Mouse (Mus musculus) hindbrain, postnatal 0 days (tissue): Measurements from ENCODE around the gene Errfi1. TPM values are rescaled to one million over a fixed set of nuclear protein-coding genes. Genes with fewer than 3 reads are reported as not detected.

Source experiments
- ATAC-seq: fragments of 200-750 bp; cut with Nextera tagmentation; 2 replicates; pipeline ENCODE4 v1.8.0; 2017; ENCODE audit warnings: mild to moderate bottlenecking, moderate TSS enrichment, moderate library complexity
- DNase-seq: peaks from one replicate; pipeline ENCODE4 v3.0.0-alpha.2; 2015; ENCODE audit warnings: low spot score
- H3K27ac ChIP-seq: fragments of 300-500 bp; sonication (generic); 2 replicates; pipeline ENCODE4 v1.5.1; 2014; ENCODE audit warnings: mild to moderate bottlenecking
- H3K27me3 ChIP-seq: fragments of 300-500 bp; sonication (generic); 2 replicates; pipeline ENCODE4 v1.6.1; 2014; ENCODE audit warnings: low read length, mixed read lengths; ENCODE audit not compliant: insufficient read depth
- H3K36me3 ChIP-seq: fragments of 300-500 bp; sonication (generic); 2 replicates; pipeline ENCODE4 v1.6.1; 2014; ENCODE audit warnings: low read length, mixed read lengths; ENCODE audit not compliant: insufficient read depth
- H3K4me1 ChIP-seq: fragments of 300-500 bp; sonication (generic); 2 replicates; pipeline ENCODE4 v1.6.1; 2014; ENCODE audit warnings: antibody characterized with exemption, low read length, mixed read lengths; ENCODE audit not compliant: insufficient read depth
- H3K4me2 ChIP-seq: fragments of 300-500 bp; sonication (generic); 2 replicates; pipeline ENCODE4 v1.6.1; 2014; ENCODE audit warnings: low read depth, mild to moderate bottlenecking, low read length, moderate library complexity, mixed read lengths
- H3K4me3 ChIP-seq: fragments of 300-500 bp; sonication (generic); 2 replicates; pipeline ENCODE4 v1.5.1; 2014; ENCODE audit warnings: low read length
- H3K9ac ChIP-seq: fragments of 300-500 bp; sonication (generic); replicated peaks from 2 replicates; pipeline ENCODE4 v1.6.1; 2014; ENCODE audit warnings: mild to moderate bottlenecking, low read length, moderate library complexity, mixed read lengths
- H3K9me3 ChIP-seq: fragments of 300-500 bp; sonication (generic); 2 replicates; pipeline ENCODE4 v1.6.1; 2016; ENCODE audit warnings: low read length, mixed read lengths
- CTCF ChIP-seq: IDR thresholded peaks from 2 replicates; pipeline ENCODE4 v1.5.1; 2016; ENCODE audit warnings: antibody characterized with exemption, control low read depth, low read depth
- WGBS: fragments of 180-500 bp; shearing (Covaris S2); extraction: QIAGEN DNeasy Blood & Tissue Kit; methylation state at CpG from one replicate; pipeline ENCODE4 v1.1.7; 2014; 5-methylcytosine and 5-hydroxymethylcytosine counted together
- polyA plus RNA-seq: library from polyadenylated mRNA; unstranded; fragments of >200 nt; fragmentation: Nextera tagmentation; extraction: Ambion mirVana; gene quantifications from 2 replicates; pipeline ENCODE4 v1.2.1, GENCODE M21; 2015
- total RNA-seq: library from RNA; depleted of rRNA; stranded (reverse); fragments of >200 nt; gene quantifications from 2 replicates; pipeline ENCODE4 v1.2.3, GENCODE M21; 2014

Errfi1 gene
- total and polyA plus RNA-seq, 2 experiments from 2014 or later, result 23.2 to 32.4 TPM

DNA sequence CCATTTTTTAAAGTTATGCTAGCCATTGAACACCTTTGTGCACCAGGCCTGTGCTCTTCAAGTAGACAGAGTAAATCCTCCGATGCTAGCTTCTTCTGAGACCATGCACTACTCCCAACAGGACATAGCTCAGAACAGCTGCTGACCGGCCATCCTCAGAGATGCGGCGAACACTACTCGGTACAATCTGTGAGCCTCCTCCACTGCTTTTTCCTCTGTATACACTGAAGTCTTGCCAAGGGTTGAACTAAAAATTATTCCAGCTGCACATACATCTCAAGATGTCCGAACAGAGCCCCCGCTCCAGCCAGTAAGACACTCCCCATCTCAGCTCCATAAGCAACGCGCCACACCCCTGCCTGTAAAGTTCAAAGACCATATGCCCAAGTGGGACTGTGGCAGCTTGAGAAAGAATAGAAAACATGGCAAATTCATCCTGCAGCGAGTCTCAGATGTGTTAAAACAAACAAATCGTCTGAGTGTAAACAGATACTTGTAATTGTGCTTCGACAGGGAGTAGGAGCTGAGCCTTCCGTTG, 37.2 kb upstream of the Errfi1 start:
- H3K27ac ChIP-seq, result no peak overlapping the region
- no peaks in the 10 kb centered on the region for H3K4me1 ChIP-seq
- no peaks in the 10 kb centered on the region for H3K9me3 ChIP-seq
- no peak for ATAC-seq
- H3K27me3 ChIP-seq, result no peaks in the 10 kb centered on the region
- H3K9ac ChIP-seq, result no peak overlapping the region
- no peak for TF ChIP-seq CTCF
- no peak overlapping the region for H3K4me3 ChIP-seq
- WGBS, result 86% methylated on average over 13 of the region's 13 CpGs
- H3K36me3 ChIP-seq, result no peaks in the 10 kb centered on the region
- H3K4me2 ChIP-seq, result no peak overlapping the region
- no peak for DNase-seq

DNA sequence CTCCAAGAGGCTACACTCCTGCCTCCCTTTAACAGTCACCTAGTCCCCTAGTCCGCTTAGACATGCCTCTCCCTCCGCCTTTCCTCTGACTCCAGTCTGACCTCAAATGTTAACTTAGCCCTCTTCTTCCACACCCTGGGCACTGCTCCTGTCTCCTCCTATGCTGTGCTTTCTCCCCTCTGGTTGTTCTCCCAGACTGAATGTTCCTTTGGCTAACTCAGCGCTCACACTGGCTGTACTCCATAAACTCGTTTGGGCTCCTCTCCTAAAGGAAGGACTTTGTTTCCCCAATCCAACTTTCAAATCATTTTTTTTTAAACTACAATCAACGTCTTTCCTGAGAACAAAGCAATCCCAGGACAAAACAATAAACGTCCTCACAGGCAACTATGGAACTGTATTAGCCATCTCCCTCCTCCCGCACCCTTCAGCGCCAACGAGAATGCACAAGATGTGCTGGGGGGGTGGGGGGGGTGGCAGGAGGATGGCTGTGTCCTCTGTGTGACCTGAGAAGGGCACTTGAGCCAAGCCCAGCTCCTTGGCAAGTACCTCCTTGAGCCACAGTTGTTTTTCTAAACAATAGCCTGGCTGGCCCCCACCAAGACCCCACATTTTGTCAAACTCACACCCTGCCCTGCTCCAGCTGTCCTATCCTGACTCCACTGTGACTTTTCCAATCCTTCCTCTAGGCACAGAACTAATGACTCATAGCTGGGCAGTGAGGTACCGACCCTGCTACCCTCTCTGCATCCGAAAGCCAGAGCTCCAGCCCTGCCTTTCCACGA, 34.4 kb upstream of the Errfi1 start:
- Histone ChIP-seq H3K4me1 (no peaks in the 10 kb centered on the region), H3K4me2 (no peak overlapping the region), H3K27me3 (no peaks in the 10 kb centered on the region), H3K36me3 (no peaks in the 10 kb centered on the region), H3K9ac (no peak overlapping the region), H3K4me3 (no peak overlapping the region), H3K27ac (no peak overlapping the region), H3K9me3 (no peaks in the 10 kb centered on the region)
- ATAC-seq (no peak), DNase-seq (no peak)
- no peak for TF ChIP-seq CTCF
- WGBS, result 70% methylated on average over 12 of the region's 12 CpGs

DNA sequence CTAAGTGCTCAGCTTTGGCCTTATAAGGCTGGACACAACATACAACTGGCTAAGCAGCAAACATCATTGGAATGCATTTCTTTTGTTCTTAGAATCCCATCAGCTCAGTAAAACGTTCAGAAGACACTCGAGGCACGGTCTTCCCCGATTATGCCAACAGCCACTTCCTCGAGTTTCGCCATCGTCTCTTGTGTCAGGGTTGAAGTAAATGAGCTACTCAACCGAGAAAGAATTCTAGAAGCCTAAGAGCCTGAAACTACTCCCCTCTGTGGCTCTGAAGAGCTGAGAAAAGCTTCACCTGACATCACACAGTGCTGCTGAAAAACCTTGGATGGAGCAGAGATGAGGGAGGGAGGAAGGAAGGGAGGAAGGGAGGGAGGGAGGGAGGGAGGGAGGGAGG, 32.3 kb upstream of the Errfi1 start:
- Histone ChIP-seq H3K4me3 (no peak overlapping the region), H3K4me2 (no peak overlapping the region), H3K9me3 (no peaks in the 10 kb centered on the region), H3K36me3 (no peaks in the 10 kb centered on the region), H3K4me1 (no peaks in the 10 kb centered on the region), H3K9ac (no peak overlapping the region), H3K27me3 (no peaks in the 10 kb centered on the region), H3K27ac (no peak overlapping the region)
- TF ChIP-seq CTCF, result no peak
- WGBS, result 70% methylated on average over 8 of the region's 8 CpGs
- DNase-seq (no peak), ATAC-seq (no peak)

- no peaks in the 10 kb centered on the region for H3K9me3 ChIP-seq
- no peak overlapping the region for H3K9ac ChIP-seq
- no peaks in the 10 kb centered on the region for H3K27me3 ChIP-seq
- H3K4me1 ChIP-seq, result no peaks in the 10 kb centered on the region
- no peak for TF ChIP-seq CTCF
- 86% methylated on average over 9 of the region's 9 CpGs for WGBS
- H3K27ac ChIP-seq, result no peak overlapping the region
- ATAC-seq, result no peak
- H3K4me2 ChIP-seq, result no peak overlapping the region
- DNase-seq, result no peak
- H3K36me3 ChIP-seq, result no peaks in the 10 kb centered on the region
- H3K4me3 ChIP-seq, result no peak overlapping the region
Observed at GRCm38 (mm10) chr4:150822624-150823023, 31.1 kb upstream of the Errfi1 start.

- no peak for TF ChIP-seq CTCF
- ATAC-seq (no peak), DNase-seq (no peak)
- WGBS, result 48% methylated on average over 24 of the region's 24 CpGs
- H3K9ac ChIP-seq, result no peak overlapping the region
- H3K27me3 ChIP-seq, result no peaks in the 10 kb centered on the region
- no peaks in the 10 kb centered on the region for H3K9me3 ChIP-seq
- no peak overlapping the region for H3K27ac ChIP-seq
- H3K36me3 ChIP-seq, result no peaks in the 10 kb centered on the region
- no peak overlapping the region for H3K4me3 ChIP-seq
- H3K4me1 ChIP-seq, result no peaks in the 10 kb centered on the region
- no peak overlapping the region for H3K4me2 ChIP-seq
Observed at GRCm38 (mm10) chr4:150823614-150824480, 29.9 kb upstream of the Errfi1 start.

DNA sequence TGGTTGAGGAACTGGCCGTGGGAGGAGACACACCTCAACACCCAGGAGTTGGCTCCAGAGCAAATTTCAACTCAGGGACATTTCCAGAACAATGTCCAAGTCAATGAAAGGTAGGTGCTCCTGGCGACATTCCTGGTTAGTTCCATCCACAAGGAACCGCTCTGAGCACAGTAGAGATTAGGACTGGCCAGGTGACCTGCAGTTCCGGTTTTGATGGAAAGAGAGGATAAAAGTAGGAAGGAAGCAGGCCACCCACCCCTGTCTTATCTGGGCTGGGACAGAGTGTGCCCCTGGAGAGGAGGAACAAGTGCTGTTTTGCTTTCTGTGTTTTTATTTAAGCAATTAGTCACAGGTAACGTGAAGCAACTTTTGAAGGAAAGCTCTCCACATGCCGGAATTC, 28.8 kb upstream of the Errfi1 start:
- no peak for DNase-seq
- Histone ChIP-seq H3K4me2 (no peak overlapping the region), H3K9ac (no peak overlapping the region), H3K4me3 (no peak overlapping the region), H3K27ac (no peak overlapping the region), H3K4me1 (no peaks in the 10 kb centered on the region), H3K27me3 (no peaks in the 10 kb centered on the region), H3K36me3 (no peaks in the 10 kb centered on the region), H3K9me3 (no peaks in the 10 kb centered on the region)
- no peak for ATAC-seq
- no peak for TF ChIP-seq CTCF
- WGBS, result 69% methylated on average over 6 of the region's 6 CpGs

DNA sequence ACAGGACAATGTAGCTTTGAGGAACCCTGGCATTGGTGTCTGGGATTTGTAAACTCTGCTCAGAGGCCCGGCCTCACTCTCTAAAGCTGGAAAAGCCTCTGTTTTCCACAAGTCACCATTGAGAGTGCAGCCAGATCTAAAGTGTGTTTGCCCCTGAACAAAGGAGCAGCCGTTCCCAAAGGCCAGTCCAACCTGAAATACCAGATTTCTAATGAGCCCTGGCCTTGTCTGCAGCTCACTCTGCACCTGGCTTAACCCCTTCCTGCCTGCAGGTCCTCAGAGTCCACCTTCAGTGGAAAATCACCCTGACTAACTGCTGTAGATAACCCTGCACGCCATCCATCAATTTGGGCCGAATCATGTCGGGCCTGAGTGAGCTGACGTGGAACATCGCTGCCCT, 28.2 kb upstream of the Errfi1 start:
- WGBS, result 43% methylated on average over 7 of the region's 7 CpGs
- no peak for TF ChIP-seq CTCF
- no peak overlapping the region for H3K27ac ChIP-seq
- no peaks in the 10 kb centered on the region for H3K27me3 ChIP-seq
- DNase-seq, result no peak
- no peak for ATAC-seq
- no peaks in the 10 kb centered on the region for H3K36me3 ChIP-seq
- H3K9me3 ChIP-seq, result no peaks in the 10 kb centered on the region
- no peak overlapping the region for H3K9ac ChIP-seq
- no peaks in the 10 kb centered on the region for H3K4me1 ChIP-seq
- H3K4me2 ChIP-seq, result no peak overlapping the region
- H3K4me3 ChIP-seq, result no peak overlapping the region
